Mouse (Mus musculus) midbrain, embryonic 12.5 days (tissue): ENCODE measurements around the gene Spg11. TPM values are rescaled to one million over a fixed set of nuclear protein-coding genes. Genes with fewer than 3 reads are reported as not detected.

Source experiments
- ATAC-seq: fragments of 200-750 bp; cut with Nextera tagmentation; 2 replicates; pipeline ENCODE4 v1.8.0; 2017; ENCODE audit warnings: low read depth, moderate TSS enrichment, moderate library complexity; ENCODE audit not compliant: low FRiP score
- H3K27ac ChIP-seq: fragments of 300-500 bp; sonication (generic); replicated peaks from 2 replicates; pipeline ENCODE4 v1.5.1; 2016; ENCODE audit warnings: mild to moderate bottlenecking
- H3K27me3 ChIP-seq: fragments of 300-500 bp; sonication (generic); 2 replicates; pipeline ENCODE4 v1.6.1; 2016; ENCODE audit warnings: mild to moderate bottlenecking
- H3K36me3 ChIP-seq: fragments of 300-500 bp; sonication (generic); 2 replicates; pipeline ENCODE4 v1.6.1; 2016
- H3K4me1 ChIP-seq: fragments of 300-500 bp; sonication (generic); 2 replicates; pipeline ENCODE4 v1.6.1; 2016
- H3K4me2 ChIP-seq: fragments of 300-500 bp; sonication (generic); replicated peaks from 2 replicates; pipeline ENCODE4 v1.6.1; 2016; ENCODE audit warnings: mild to moderate bottlenecking, moderate library complexity
- H3K4me3 ChIP-seq: fragments of 300-500 bp; sonication (generic); 2 replicates; pipeline ENCODE4 v1.5.1; 2016; ENCODE audit warnings: mild to moderate bottlenecking
- H3K9ac ChIP-seq: fragments of 300-500 bp; sonication (generic); replicated peaks from 2 replicates; pipeline ENCODE4 v1.6.1; 2016; ENCODE audit warnings: mild to moderate bottlenecking, moderate library complexity
- H3K9me3 ChIP-seq: fragments of 300-500 bp; sonication (generic); 2 replicates; pipeline ENCODE4 v1.6.1; 2016; ENCODE audit warnings: mild to moderate bottlenecking
- whole genome bisulfite sequencing: fragments of 180-500 bp; shearing (Covaris S2); methylation state at CpG from one replicate; pipeline ENCODE4 v1.1.7; 2016; 5-methylcytosine and 5-hydroxymethylcytosine counted together
- polyA plus RNA-seq: library from polyadenylated mRNA; unstranded; fragments of >200 nt; fragmentation: Nextera tagmentation; extraction: Ambion mirVana; gene quantifications from 2 replicates; pipeline ENCODE4 v1.2.1, GENCODE M21; 2016

Spg11 gene
- 15.0 and 16.4 TPM in 2 replicates for polyA plus RNA-seq

- Histone ChIP-seq H3K4me3 (peak within 1 kb of the TSS; percentile 81), H3K4me1 (peaks cover 17% of the 10 kb centered on the region), H3K9me3 (no peaks in the 10 kb centered on the region), H3K4me2 (peak within 1 kb of the TSS; percentile 67), H3K27me3 (no peaks in the 10 kb centered on the region), H3K36me3 (peaks cover 13% of the 10 kb centered on the region), H3K9ac (peak within 1 kb of the TSS; percentile 88), H3K27ac (peak within 1 kb of the TSS; percentile 97)
- under 1% methylated on average over 45 of the region's 47 CpGs for WGBS
- ATAC-seq: peak; percentile 99
Observed at GRCm38 (mm10) chr2:122117961-122118958, at the start of gene Spg11. Spg11 (minus strand) TSS chr2:122118386.

- no peak overlapping the region for H3K4me3 ChIP-seq
- no peak overlapping the region for H3K4me2 ChIP-seq
- no peaks in the 10 kb centered on the region for H3K4me1 ChIP-seq
- no peaks in the 10 kb centered on the region for H3K9me3 ChIP-seq
- WGBS: 86% methylated on average over 11 of the region's 11 CpGs
- H3K27me3 ChIP-seq: no peaks in the 10 kb centered on the region
- ATAC-seq: no peak
- H3K36me3 ChIP-seq: no peaks in the 10 kb centered on the region
- H3K9ac ChIP-seq: no peak overlapping the region
- no peak overlapping the region for H3K27ac ChIP-seq
Observed at GRCm38 (mm10) chr2:122164293-122164692, 46.1 kb upstream of the Spg11 start.

- Histone ChIP-seq H3K27ac (no peak overlapping the region), H3K36me3 (no peaks in the 10 kb centered on the region), H3K9me3 (no peaks in the 10 kb centered on the region), H3K4me2 (no peak overlapping the region), H3K4me1 (no peaks in the 10 kb centered on the region), H3K4me3 (no peak overlapping the region), H3K27me3 (no peaks in the 10 kb centered on the region), H3K9ac (no peak overlapping the region)
- ATAC-seq: no peak
- 85% methylated on average over 13 of the region's 13 CpGs for WGBS
Observed at GRCm38 (mm10) chr2:122163430-122164195, 45.4 kb upstream of the Spg11 start.

GRCm38 (mm10) chr2:122162529-122162928 lies 44.3 kb upstream of the Spg11 start:
- WGBS: 86% methylated on average over 2 of the region's 2 CpGs
- no peaks in the 10 kb centered on the region for H3K9me3 ChIP-seq

GRCm38 (mm10) chr2:122161542-122161941 lies 43.4 kb upstream of the Spg11 start:
- no peak for ATAC-seq

More at GRCm38 (mm10) chr2:122162529-122162928, 44.3 kb upstream of the Spg11 start:
- no peak overlapping the region for H3K4me2 ChIP-seq
- H3K4me1 ChIP-seq: no peaks in the 10 kb centered on the region
- H3K9ac ChIP-seq: no peak overlapping the region
- H3K27me3 ChIP-seq: no peaks in the 10 kb centered on the region
- no peak overlapping the region for H3K4me3 ChIP-seq
- no peaks in the 10 kb centered on the region for H3K36me3 ChIP-seq
- ATAC-seq: no peak
- no peak overlapping the region for H3K27ac ChIP-seq

GRCm38 (mm10) chr2:122160680-122161079 lies 42.5 kb upstream of the Spg11 start, which contains the start of gene Trim69:
Trim69 (plus strand) TSS chr2:122160700.
- no peak within 1 kb of the TSS for H3K27ac ChIP-seq
- H3K36me3 ChIP-seq: no peaks in the 10 kb centered on the region
- H3K27me3 ChIP-seq: no peaks in the 10 kb centered on the region
- no peak within 1 kb of the TSS for H3K4me2 ChIP-seq
- WGBS: 43% methylated on average over 2 of the region's 2 CpGs
- no peak within 1 kb of the TSS for H3K4me3 ChIP-seq
- H3K9ac ChIP-seq: no peak within 1 kb of the TSS
- peak; percentile 74 for ATAC-seq
- H3K9me3 ChIP-seq: no peaks in the 10 kb centered on the region
- no peaks in the 10 kb centered on the region for H3K4me1 ChIP-seq

More at GRCm38 (mm10) chr2:122161542-122161941, 43.4 kb upstream of the Spg11 start:
- Histone ChIP-seq H3K27ac (no peak overlapping the region), H3K4me3 (no peak overlapping the region), H3K36me3 (no peaks in the 10 kb centered on the region), H3K4me2 (no peak overlapping the region), H3K9ac (no peak overlapping the region), H3K9me3 (no peaks in the 10 kb centered on the region), H3K27me3 (no peaks in the 10 kb centered on the region), H3K4me1 (no peaks in the 10 kb centered on the region)
- WGBS: 29% methylated on average over 4 of the region's 4 CpGs

GRCm38 (mm10) chr2:122159667-122160066 lies 41.5 kb upstream of the Spg11 start:
- 89% methylated on average over 6 of the region's 6 CpGs for WGBS
- Histone ChIP-seq H3K4me3 (no peak overlapping the region), H3K27me3 (no peaks in the 10 kb centered on the region), H3K9ac (no peak overlapping the region), H3K9me3 (no peaks in the 10 kb centered on the region), H3K4me1 (no peaks in the 10 kb centered on the region), H3K27ac (no peak overlapping the region), H3K4me2 (no peak overlapping the region), H3K36me3 (no peaks in the 10 kb centered on the region)
- ATAC-seq: no peak

GRCm38 (mm10) chr2:122158362-122158802 lies 40.2 kb upstream of the Spg11 start:
- Histone ChIP-seq H3K9ac (no peak overlapping the region), H3K4me1 (no peaks in the 10 kb centered on the region), H3K9me3 (no peaks in the 10 kb centered on the region), H3K27ac (no peak overlapping the region), H3K27me3 (no peaks in the 10 kb centered on the region), H3K4me2 (no peak overlapping the region), H3K36me3 (no peaks in the 10 kb centered on the region), H3K4me3 (no peak overlapping the region)
- 49% methylated on average over 6 of the region's 6 CpGs for WGBS
- no peak for ATAC-seq

- Histone ChIP-seq H3K9ac (no peak overlapping the region), H3K27me3 (no peaks in the 10 kb centered on the region), H3K4me2 (no peak overlapping the region), H3K4me1 (no peaks in the 10 kb centered on the region), H3K9me3 (no peaks in the 10 kb centered on the region), H3K36me3 (no peaks in the 10 kb centered on the region), H3K27ac (no peak overlapping the region), H3K4me3 (no peak overlapping the region)
- no peak for ATAC-seq
Observed at GRCm38 (mm10) chr2:122157561-122157960, 39.4 kb upstream of the Spg11 start.

- H3K27ac ChIP-seq: no peak overlapping the region
- H3K4me2 ChIP-seq: no peak overlapping the region
- no peak overlapping the region for H3K4me3 ChIP-seq
- 90% methylated on average over 4 of the region's 4 CpGs for whole genome bisulfite sequencing
- H3K27me3 ChIP-seq: no peaks in the 10 kb centered on the region
- no peak overlapping the region for H3K9ac ChIP-seq
- no peaks in the 10 kb centered on the region for H3K36me3 ChIP-seq
- no peak for ATAC-seq
- H3K4me1 ChIP-seq: no peaks in the 10 kb centered on the region
- no peaks in the 10 kb centered on the region for H3K9me3 ChIP-seq
Observed at GRCm38 (mm10) chr2:122156051-122156700, 38.0 kb upstream of the Spg11 start.

- no peak overlapping the region for H3K4me3 ChIP-seq
- H3K27ac ChIP-seq: no peak overlapping the region
- H3K9ac ChIP-seq: no peak overlapping the region
- no peak overlapping the region for H3K4me2 ChIP-seq
- no peaks in the 10 kb centered on the region for H3K4me1 ChIP-seq
- no peaks in the 10 kb centered on the region for H3K9me3 ChIP-seq
- ATAC-seq: no peak
- H3K36me3 ChIP-seq: no peaks in the 10 kb centered on the region
- 72% methylated on average over 2 of the region's 2 CpGs for WGBS
- no peaks in the 10 kb centered on the region for H3K27me3 ChIP-seq
Observed at GRCm38 (mm10) chr2:122155292-122155691, 37.1 kb upstream of the Spg11 start.
